Mouse (Mus musculus): ENCODE data around the gene Eif5.

Gene Eif5

GRCm38 (mm10) chr12:111524883-111525282 lies 12.9 kb upstream of the Eif5 start:
- WGBS, result 87% methylated on average over 3 of the region's 3 CpGs

- 32% methylated on average over 8 of the region's 8 CpGs for WGBS
Measured at GRCm38 (mm10) chr12:111527643-111528281, 10.1 kb upstream of the Eif5 start.

GRCm38 (mm10) chr12:111529192-111529591 lies 8.6 kb upstream of the Eif5 start:
- whole genome bisulfite sequencing, result 31% methylated on average over 8 of the region's 8 CpGs

GRCm38 (mm10) chr12:111533096-111533794 lies 4.6 kb upstream of the Eif5 start:
- 61% methylated on average over 11 of the region's 11 CpGs for WGBS

GRCm38 (mm10) chr12:111535281-111535680 lies 2.5 kb upstream of the Eif5 start:
- WGBS, result 54% methylated on average over 6 of the region's 6 CpGs

- 66% methylated on average over 5 of the region's 5 CpGs for WGBS
Measured at GRCm38 (mm10) chr12:111535762-111536161, 2.1 kb upstream of the Eif5 start.

GRCm38 (mm10) chr12:111536746-111537145 lies 1.1 kb upstream of the Eif5 start:
- 26% methylated on average over 4 of the region's 4 CpGs for whole genome bisulfite sequencing

GRCm38 (mm10) chr12:111537341-111537740 lies 475 bp upstream of the Eif5 start:
- under 1% methylated on average over 22 of the region's 22 CpGs for WGBS

- WGBS, result under 1% methylated on average over 111 of the region's 111 CpGs
Measured at GRCm38 (mm10) chr12:111538292-111539040, 650 bp downstream of the Eif5 start.

GRCm38 (mm10) chr12:111539041-111539345 lies 1.2 kb downstream of the Eif5 start:
- WGBS, result under 1% methylated on average over 18 of the region's 18 CpGs

- WGBS, result 92% methylated on average over 3 of the region's 3 CpGs
Measured at GRCm38 (mm10) chr12:111547070-111547469, 9.3 kb downstream of the Eif5 start.

GRCm38 (mm10) chr12:111548555-111549289 lies 10.9 kb downstream of the Eif5 start:
- 53% methylated on average over 2 of the region's 2 CpGs for WGBS

GRCm38 (mm10) chr12:111550679-111551078 lies 12.9 kb downstream of the Eif5 start:
- WGBS, result 68% methylated on average over 1 of the region's 1 CpGs

GRCm38 (mm10) chr12:111552342-111552741 lies 14.5 kb downstream of the Eif5 start:
- WGBS, result 69% methylated on average over 8 of the region's 8 CpGs

GRCm38 (mm10) chr12:111555357-111555756 lies 17.5 kb downstream of the Eif5 start:
- WGBS, result 77% methylated on average over 4 of the region's 4 CpGs

- WGBS, result 83% methylated on average over 5 of the region's 5 CpGs
Measured at GRCm38 (mm10) chr12:111555893-111556292, 18.1 kb downstream of the Eif5 start.

GRCm38 (mm10) chr12:111557538-111557937 lies 19.7 kb downstream of the Eif5 start:
- 80% methylated on average over 6 of the region's 6 CpGs for WGBS

GRCm38 (mm10) chr12:111558655-111559054 lies 20.8 kb downstream of the Eif5 start:
- 85% methylated on average over 2 of the region's 2 CpGs for WGBS

GRCm38 (mm10) chr12:111559647-111560258 lies 21.9 kb downstream of the Eif5 start:
- 29% methylated on average over 18 of the region's 18 CpGs for WGBS

GRCm38 (mm10) chr12:111560286-111560685 lies 22.5 kb downstream of the Eif5 start:
- WGBS, result 40% methylated on average over 5 of the region's 5 CpGs

- WGBS, result 35% methylated on average over 4 of the region's 4 CpGs
Measured at GRCm38 (mm10) chr12:111562276-111562814, 24.5 kb downstream of the Eif5 start.
